ENCODE assay signal across 9 mouse cellular contexts in genomic region chr9:20973001-20973681, GRCm38 (mm10). TPM values are rescaled to one million over a fixed set of nuclear protein-coding genes. Genes with fewer than 3 reads are reported as not detected.
DNase-seq lines count a peak whose midpoint lies in the region; ATAC-seq and TF ChIP-seq lines count a peak whose summit lies in the region.
"Had no signal": no experiment of that assay in that cellular context is flagged by ENCODE, and none has a peak within 500 bp of the region (broad histone marks: within the 10 kb centered on the region; RNA-seq: fewer than 3 reads in every experiment).

No protein-coding gene starts in this region.

- no peaks in the 10 kb centered on the region for H3K27me3 ChIP-seq in lung, embryonic 15.5 days
- H3K27me3 ChIP-seq in intestine, embryonic 16.5 days (replicated peaks; ENCODE audit: control insufficient read depth, insufficient read depth, low read length), result no peaks in the 10 kb centered on the region
- peaks cover 6% of the 10 kb centered on the region; the same call in 1 of the 2 replicates for H3K27me3 ChIP-seq in neural tube, embryonic 13.5 days

- H3K36me3 ChIP-seq in lung, embryonic 15.5 days, result peaks cover 24% of the 10 kb centered on the region
- 0 out of 2 replicates have a peak, but pooled peaks cover under 1% of the 10 kb centered on the region for H3K36me3 ChIP-seq in intestine, embryonic 16.5 days (ENCODE audit: control insufficient read depth, insufficient read depth, low read length)
- H3K36me3 ChIP-seq in neural tube, embryonic 13.5 days, result peaks cover 9% of the 10 kb centered on the region

- no peak for ATAC-seq in lung, embryonic 15.5 days (ENCODE audit: borderline replicate concordance, extremely low read depth, low FRiP score, low TSS enrichment)
- ATAC-seq in intestine, embryonic 16.5 days, result no peak
- no peak for ATAC-seq in neural tube, embryonic 13.5 days (ENCODE audit: low read depth)

- TF ChIP-seq POLR2A in embryonic fibroblast, embryonic 13.5 days (IDR thresholded peaks at IDR 0.05; ENCODE audit: low read depth, low read length), result peak; percentile 51; the same call in 1 of the 2 replicates

- H3K4me3 ChIP-seq in lung, embryonic 15.5 days, result peak overlapping the region; percentile 90
- H3K4me3 ChIP-seq in embryonic fibroblast, embryonic 13.5 days (ENCODE audit: insufficient read depth, low read length), result peak overlapping the region; percentile 37
- H3K4me3 ChIP-seq in intestine, embryonic 16.5 days (ENCODE audit: low read length), result no peak overlapping the region
- H3K4me3 ChIP-seq in neural tube, embryonic 13.5 days, result no peak overlapping the region
- H3K4me3 ChIP-seq: erythroblast, embryonic 14.5 days had no signal

- DNase-seq in lung, adult 18-20 months, result no peak
- DNase-seq in right cerebral cortex, postnatal 14 days, result no peak
- no peak for DNase-seq in frontal cortex, postnatal 14 days (ENCODE audit: low spot score in 2 of 2)
- DNase-seq in layer of hippocampus, postnatal 10 days (ENCODE audit: low spot score in 2 of 2), result no peak

- H3K4me1 ChIP-seq in lung, embryonic 15.5 days, result peaks cover 53% of the 10 kb centered on the region
- H3K4me1 ChIP-seq in embryonic fibroblast, embryonic 13.5 days (ENCODE audit: control insufficient read depth, insufficient read depth, low read length), result peaks cover 14% of the 10 kb centered on the region
- peaks cover 43% of the 10 kb centered on the region for H3K4me1 ChIP-seq in intestine, embryonic 16.5 days (ENCODE audit: control insufficient read depth, insufficient read depth, low read length)
- peaks cover 46% of the 10 kb centered on the region for H3K4me1 ChIP-seq in neural tube, embryonic 13.5 days (replicated peaks)

- TF ChIP-seq CTCF in embryonic fibroblast, embryonic 13.5 days (IDR thresholded peaks at IDR 0.05; ENCODE audit: borderline replicate concordance, insufficient read depth, low read length), result 0 out of 2 replicates have a peak, but pooled peaks have one; percentile 5

- H3K9me3 ChIP-seq in lung, embryonic 15.5 days, result no peaks in the 10 kb centered on the region
- H3K9me3 ChIP-seq in intestine, embryonic 16.5 days (ENCODE audit: control insufficient read depth, low read length), result no peaks in the 10 kb centered on the region
- no peaks in the 10 kb centered on the region for H3K9me3 ChIP-seq in neural tube, embryonic 13.5 days

- peak overlapping the region; percentile 47 for H3K9ac ChIP-seq in lung, embryonic 15.5 days
- peak overlapping the region; percentile 63; the same call in 1 of the 2 replicates for H3K9ac ChIP-seq in intestine, embryonic 16.5 days (ENCODE audit: low read depth, low read length)
- H3K9ac ChIP-seq in neural tube, embryonic 13.5 days, result peak overlapping the region; percentile 47

- 74% methylated on average over 4 of the region's 4 CpGs for WGBS in lung, embryonic 15.5 days
- 73% methylated on average over 4 of the region's 4 CpGs for WGBS in intestine, embryonic 16.5 days
- WGBS in neural tube, embryonic 13.5 days, result 80% methylated on average over 4 of the region's 4 CpGs

- H3K27ac ChIP-seq in lung, embryonic 15.5 days, result peak overlapping the region; percentile 94
- H3K27ac ChIP-seq in embryonic fibroblast, embryonic 13.5 days (ENCODE audit: insufficient read depth, low read length), result peak overlapping the region; percentile 97
- H3K27ac ChIP-seq in intestine, embryonic 16.5 days (ENCODE audit: low read length), result peak overlapping the region; percentile 70
- peak overlapping the region; percentile 62 for H3K27ac ChIP-seq in neural tube, embryonic 13.5 days (replicated peaks)

- H3K4me2 ChIP-seq in lung, embryonic 15.5 days, result peak overlapping the region; percentile 79
- peak overlapping the region; percentile 50 for H3K4me2 ChIP-seq in intestine, embryonic 16.5 days (ENCODE audit: low read depth, low read length)
- peak overlapping the region; percentile 97 for H3K4me2 ChIP-seq in neural tube, embryonic 13.5 days

RNA-seq across cellular contexts. Expression of gene S1pr2, which starts 3.4 kb away (rescaled TPM):
- polyA plus RNA-seq in lung, embryonic 15.5 days (2015; fragmentation: Nextera tagmentation; extraction: Ambion mirVana), result 63.4 and 65.2 TPM in 2 replicates
- polyA plus RNA-seq in embryonic fibroblast, embryonic 13.5 days (2011; ENCODE audit: insufficient read length, low read depth, missing spikeins), result 34.0 and 36.2 TPM in 2 replicates
- 24.3 and 24.4 TPM in 2 replicates for polyA plus RNA-seq in intestine, embryonic 16.5 days (2015; fragmentation: Nextera tagmentation; extraction: Ambion mirVana)
- polyA plus RNA-seq in neural tube, embryonic 13.5 days (2015; fragmentation: Nextera tagmentation; extraction: Ambion mirVana), result 9.9 and 10.1 TPM in 2 replicates
- total RNA-seq in layer of hippocampus, postnatal 10 days (2021), result 1 to 10 TPM; 3.1 to 4.1 TPM

RNA-seq across cellular contexts. Expression of gene Dnmt1, which starts 13.5 kb away (rescaled TPM):
- polyA plus RNA-seq in lung, embryonic 15.5 days (2015; fragmentation: Nextera tagmentation; extraction: Ambion mirVana), result 101 and 104 TPM in 2 replicates
- polyA plus RNA-seq in embryonic fibroblast, embryonic 13.5 days (2011; ENCODE audit: insufficient read length, low read depth, missing spikeins), result 47.2 and 59.0 TPM in 2 replicates
- 56.3 and 56.9 TPM in 2 replicates for polyA plus RNA-seq in intestine, embryonic 16.5 days (2015; fragmentation: Nextera tagmentation; extraction: Ambion mirVana)
- 54.2 and 63.7 TPM in 2 replicates for polyA plus RNA-seq in neural tube, embryonic 13.5 days (2015; fragmentation: Nextera tagmentation; extraction: Ambion mirVana)
- 10 to 100 TPM; 47.4 to 52.1 TPM for total RNA-seq in layer of hippocampus, postnatal 10 days (2021)

RNA-seq across cellular contexts. Expression of gene Mrpl4, which starts 29.4 kb away (rescaled TPM):
- polyA plus RNA-seq in lung, embryonic 15.5 days (2015; fragmentation: Nextera tagmentation; extraction: Ambion mirVana), result 157 and 160 TPM in 2 replicates
- 43.7 and 43.9 TPM in 2 replicates for polyA plus RNA-seq in embryonic fibroblast, embryonic 13.5 days (2011; ENCODE audit: insufficient read length, low read depth, missing spikeins)
- polyA plus RNA-seq in intestine, embryonic 16.5 days (2015; fragmentation: Nextera tagmentation; extraction: Ambion mirVana), result 165 and 181 TPM in 2 replicates
- polyA plus RNA-seq in neural tube, embryonic 13.5 days (2015; fragmentation: Nextera tagmentation; extraction: Ambion mirVana), result 105 and 110 TPM in 2 replicates
- 10 to 100 TPM; 47.2 to 54.4 TPM for total RNA-seq in layer of hippocampus, postnatal 10 days (2021)

RNA-seq across cellular contexts. Expression of gene Icam1, which starts 42.6 kb away (rescaled TPM):
- polyA plus RNA-seq in lung, embryonic 15.5 days (2015; fragmentation: Nextera tagmentation; extraction: Ambion mirVana), result 55.1 and 57.5 TPM in 2 replicates
- polyA plus RNA-seq in embryonic fibroblast, embryonic 13.5 days (2011; ENCODE audit: insufficient read length, low read depth, missing spikeins), result 15.4 and 18.9 TPM in 2 replicates
- 12.7 and 13.7 TPM in 2 replicates for polyA plus RNA-seq in intestine, embryonic 16.5 days (2015; fragmentation: Nextera tagmentation; extraction: Ambion mirVana)
- 3.9 and 4.8 TPM in 2 replicates for polyA plus RNA-seq in neural tube, embryonic 13.5 days (2015; fragmentation: Nextera tagmentation; extraction: Ambion mirVana)
- 1 to 10 TPM; 3.0 to 3.9 TPM for total RNA-seq in layer of hippocampus, postnatal 10 days (2021)

RNA-seq across cellular contexts. Expression of gene Icam4, which starts 56.0 kb away (rescaled TPM):
- polyA plus RNA-seq in lung, embryonic 15.5 days (2015; fragmentation: Nextera tagmentation; extraction: Ambion mirVana), result 2.4 and 2.9 TPM in 2 replicates
- polyA plus RNA-seq in embryonic fibroblast, embryonic 13.5 days (2011; ENCODE audit: insufficient read length, low read depth, missing spikeins), result not detected in 2 replicates
- 1.8 and 5.4 TPM in 2 replicates for polyA plus RNA-seq in intestine, embryonic 16.5 days (2015; fragmentation: Nextera tagmentation; extraction: Ambion mirVana)
- polyA plus RNA-seq in neural tube, embryonic 13.5 days (2015; fragmentation: Nextera tagmentation; extraction: Ambion mirVana), result 0.33 and 0.56 TPM in 2 replicates
- total RNA-seq in layer of hippocampus, postnatal 10 days (2021), result under 1 TPM in 1 of 2 experiments, not detected in 1; 0.56 TPM

Comparison
In these comparisons a context has a peak if more than half of its experiments do, and no peak if none do; other contexts are left out.
1. H3K4me3 ChIP-seq: peak in lung, embryonic 15.5 days (single experiment) and embryonic fibroblast, embryonic 13.5 days (single experiment); none in intestine, embryonic 16.5 days (single experiment) and neural tube, embryonic 13.5 days (single experiment).
2. Peak in every context shown above with its lines, with median percentiles within 50 percentile points of each other: H3K27ac ChIP-seq, H3K4me2 ChIP-seq and H3K9ac ChIP-seq.